Mouse (Mus musculus) neural tube, embryonic 13.5 days (tissue): Measurements from ENCODE around the gene Exoc4. TPM values are rescaled to one million over a fixed set of nuclear protein-coding genes. Genes with fewer than 3 reads are reported as not detected.

ENCODE experiments used
- ATAC-seq: fragments of 200-750 bp; cut with Nextera tagmentation; 2 replicates; pipeline ENCODE4 v1.8.0; 2017; ENCODE audit warnings: low read depth, mild to moderate bottlenecking, moderate TSS enrichment, moderate library complexity
- H3K27ac ChIP-seq: fragments of 300-500 bp; sonication (generic); replicated peaks from 2 replicates; pipeline ENCODE4 v1.5.1; 2015; ENCODE audit warnings: moderate library complexity, mild to moderate bottlenecking, inconsistent platforms
- H3K27me3 ChIP-seq: fragments of 300-500 bp; sonication (generic); 2 replicates; pipeline ENCODE4 v1.6.1; 2015; ENCODE audit warnings: mild to moderate bottlenecking, inconsistent platforms
- H3K36me3 ChIP-seq: fragments of 300-500 bp; sonication (generic); 2 replicates; pipeline ENCODE4 v1.6.1; 2015; ENCODE audit warnings: mild to moderate bottlenecking, inconsistent platforms
- H3K4me1 ChIP-seq: fragments of 300-500 bp; sonication (generic); replicated peaks from 2 replicates; pipeline ENCODE4 v1.6.1; 2015; ENCODE audit warnings: inconsistent platforms
- H3K4me2 ChIP-seq: fragments of 300-500 bp; sonication (generic); 2 replicates; pipeline ENCODE4 v1.6.1; 2015; ENCODE audit warnings: inconsistent platforms, mild to moderate bottlenecking, moderate library complexity
- H3K4me3 ChIP-seq: fragments of 300-500 bp; sonication (generic); 2 replicates; pipeline ENCODE4 v1.5.1; 2015; ENCODE audit warnings: mild to moderate bottlenecking, inconsistent platforms
- H3K9ac ChIP-seq: fragments of 300-500 bp; sonication (generic); 2 replicates; pipeline ENCODE4 v1.6.1; 2015; ENCODE audit warnings: moderate library complexity, mild to moderate bottlenecking, inconsistent platforms
- H3K9me3 ChIP-seq: fragments of 300-500 bp; sonication (generic); 2 replicates; pipeline ENCODE4 v1.6.1; 2016; ENCODE audit warnings: inconsistent platforms
- WGBS: fragments of 180-500 bp; shearing (Covaris S2); methylation state at CpG from one replicate; pipeline ENCODE4 v1.1.7; 2015; 5-methylcytosine and 5-hydroxymethylcytosine counted together
- polyA plus RNA-seq: library from polyadenylated mRNA; unstranded; fragments of >200 nt; fragmentation: Nextera tagmentation; extraction: Ambion mirVana; gene quantifications from 2 replicates; pipeline ENCODE4 v1.2.1, GENCODE M21; 2015

Exoc4 gene
- polyA plus RNA-seq, 1 experiment from 2014 or later, result 41.6 TPM

DNA sequence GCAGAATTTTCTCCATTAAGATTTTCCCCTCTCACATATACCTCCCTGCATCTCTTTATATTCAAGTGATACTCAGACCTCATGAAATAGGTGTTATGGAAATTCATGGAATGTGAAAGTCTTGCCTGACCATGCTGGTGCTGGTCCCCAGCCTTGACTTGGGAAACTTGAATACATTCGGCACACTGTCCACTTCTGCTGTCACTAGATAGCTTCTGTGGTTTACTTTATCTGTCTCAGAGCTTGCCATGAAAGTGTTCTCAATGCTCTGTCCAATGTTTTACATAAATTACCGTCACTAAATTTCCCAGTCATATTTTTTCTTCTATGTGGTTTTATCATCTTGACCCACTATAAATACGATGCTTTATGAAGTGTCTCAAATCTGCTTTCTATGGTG lies 552.4 kb downstream of the Exoc4 start:
- H3K9ac ChIP-seq, result no peak overlapping the region
- H3K9me3 ChIP-seq, result no peaks in the 10 kb centered on the region
- H3K4me1 ChIP-seq, result peaks cover 9% of the 10 kb centered on the region; the same call in 1 of the 2 replicates
- no peaks in the 10 kb centered on the region for H3K27me3 ChIP-seq
- no peak for ATAC-seq
- WGBS, result 91% methylated on average over 3 of the region's 3 CpGs
- H3K4me3 ChIP-seq, result no peak overlapping the region
- H3K27ac ChIP-seq, result no peak overlapping the region
- no peak overlapping the region for H3K4me2 ChIP-seq
- H3K36me3 ChIP-seq, result no peaks in the 10 kb centered on the region

DNA sequence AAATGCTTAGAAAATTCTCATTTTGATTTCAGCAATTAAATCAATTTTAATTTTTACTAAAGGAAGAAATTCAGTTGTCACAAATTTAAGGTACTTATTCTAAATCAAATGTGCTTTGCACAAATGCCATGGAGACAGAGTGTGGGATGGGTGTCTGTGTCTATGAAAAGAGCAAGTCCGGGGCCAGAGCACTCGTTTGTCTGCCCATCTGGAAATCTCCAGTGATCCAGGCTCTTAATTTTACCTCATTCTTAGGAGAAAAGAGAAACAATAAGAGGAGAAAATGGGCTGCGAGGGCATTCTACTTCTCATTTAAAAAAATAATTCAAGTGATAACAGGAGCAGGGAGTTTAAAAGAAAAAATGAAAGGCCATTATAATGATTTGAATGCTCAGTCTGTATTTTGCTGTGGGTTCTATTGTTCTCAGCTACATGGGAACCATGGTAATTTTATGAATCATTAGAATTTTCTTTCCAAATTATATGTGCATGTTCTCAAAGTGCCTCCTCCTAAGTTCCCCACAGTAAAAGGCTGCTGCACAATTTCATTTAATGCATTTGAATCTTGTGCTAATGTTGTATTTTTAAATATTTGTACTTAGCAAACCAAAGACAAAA lies 554.7 kb downstream of the Exoc4 start:
- Histone ChIP-seq H3K4me3 (no peak overlapping the region), H3K27me3 (no peaks in the 10 kb centered on the region), H3K9ac (no peak overlapping the region), H3K27ac (no peak overlapping the region), H3K9me3 (no peaks in the 10 kb centered on the region), H3K36me3 (no peaks in the 10 kb centered on the region), H3K4me1 (peaks cover 9% of the 10 kb centered on the region; the same call in 1 of the 2 replicates), H3K4me2 (no peak overlapping the region)
- 17% methylated on average over 3 of the region's 3 CpGs for WGBS
- no peak for ATAC-seq

DNA sequence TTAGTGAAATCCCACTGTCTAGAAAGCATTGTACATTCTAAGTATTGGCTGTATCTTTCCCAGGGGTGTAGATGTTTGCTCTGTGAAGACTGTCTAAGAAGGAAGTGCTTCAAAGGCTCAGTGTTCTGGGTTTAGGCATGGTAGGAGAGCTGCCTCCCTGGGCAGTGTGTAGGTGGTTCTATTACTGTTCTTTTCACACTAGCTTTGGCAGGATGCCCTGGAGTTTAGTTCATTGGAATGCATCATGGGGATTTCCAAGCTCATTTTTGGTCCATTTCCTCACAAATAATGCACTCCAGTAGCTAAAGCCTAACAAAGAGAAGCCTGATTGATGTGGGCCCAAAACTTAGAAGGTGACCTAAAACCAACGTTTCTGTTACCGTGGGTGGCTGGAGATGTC lies 555.9 kb downstream of the Exoc4 start:
- WGBS, result 61% methylated on average over 2 of the region's 2 CpGs
- no peak for ATAC-seq
- H3K27ac ChIP-seq, result no peak overlapping the region

DNA sequence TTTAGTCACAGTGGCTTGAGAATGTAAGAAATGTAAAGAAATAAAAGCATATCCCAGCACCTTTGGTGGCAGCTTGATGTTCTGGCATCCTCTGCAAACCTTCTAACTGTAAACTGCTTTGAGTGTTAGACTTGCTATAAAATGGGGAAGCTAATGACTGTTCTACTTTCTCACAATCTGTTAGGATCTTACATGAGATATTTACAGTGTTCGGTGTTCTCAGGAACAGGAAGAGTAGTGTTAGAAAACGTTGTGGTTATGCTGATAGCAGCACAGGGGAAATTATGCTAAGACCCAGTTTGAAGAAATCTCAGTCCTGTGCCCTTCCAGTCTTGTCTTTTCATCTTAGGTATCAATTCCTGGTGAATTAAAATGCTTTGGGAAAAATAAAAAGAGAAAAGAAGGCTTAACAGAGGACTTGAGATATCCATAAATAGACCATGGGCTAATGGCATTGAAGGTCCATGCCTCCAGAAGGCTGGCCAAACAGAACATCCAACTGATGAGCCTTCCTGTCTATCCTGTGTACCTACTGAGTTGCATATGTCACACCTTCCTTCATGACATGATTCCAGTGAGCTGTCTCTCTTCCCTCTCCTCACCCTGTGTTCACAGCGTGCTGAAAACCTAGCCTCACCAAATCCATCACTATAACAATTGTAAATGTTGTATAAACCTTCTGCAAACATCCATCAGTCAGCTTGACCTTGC lies 557.3 kb downstream of the Exoc4 start:
- no peak for ATAC-seq
- Histone ChIP-seq H3K4me3 (no peak overlapping the region), H3K36me3 (no peaks in the 10 kb centered on the region), H3K9me3 (no peaks in the 10 kb centered on the region), H3K27me3 (no peaks in the 10 kb centered on the region), H3K4me1 (peaks cover 9% of the 10 kb centered on the region; the same call in 1 of the 2 replicates), H3K9ac (no peak overlapping the region), H3K27ac (no peak overlapping the region), H3K4me2 (no peak overlapping the region)
- 85% methylated on average over 3 of the region's 3 CpGs for WGBS

More for the DNA sequence above, 555.9 kb downstream of the Exoc4 start:
- Histone ChIP-seq H3K9me3 (no peaks in the 10 kb centered on the region), H3K9ac (no peak overlapping the region), H3K36me3 (no peaks in the 10 kb centered on the region), H3K27me3 (no peaks in the 10 kb centered on the region), H3K4me2 (no peak overlapping the region), H3K4me1 (peaks cover 9% of the 10 kb centered on the region; the same call in 1 of the 2 replicates), H3K4me3 (no peak overlapping the region)

DNA sequence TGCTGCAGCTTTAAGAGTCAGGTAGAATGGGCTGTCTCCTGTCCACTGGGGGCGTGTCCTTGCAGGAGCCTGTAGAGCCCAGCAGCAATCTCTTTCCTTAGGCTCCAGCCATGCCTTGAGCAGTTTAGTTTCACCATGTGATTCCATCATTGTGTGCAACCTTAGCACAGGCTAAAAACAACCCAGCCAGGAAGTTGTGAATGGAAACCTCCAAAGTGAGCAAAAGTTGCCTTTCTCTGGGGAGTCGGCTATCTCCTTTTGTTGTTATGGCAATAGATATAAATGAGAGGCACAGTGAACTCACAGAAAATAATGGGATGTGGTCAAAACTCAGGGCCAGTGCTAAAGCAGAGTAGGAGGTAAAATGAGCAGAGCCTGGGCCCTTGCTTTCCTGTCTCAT lies 565.5 kb downstream of the Exoc4 start:
- H3K36me3 ChIP-seq, result no peaks in the 10 kb centered on the region
- WGBS, result 55% methylated on average over 2 of the region's 2 CpGs
- no peak overlapping the region for H3K4me3 ChIP-seq
- H3K27ac ChIP-seq, result no peak overlapping the region
- no peaks in the 10 kb centered on the region for H3K27me3 ChIP-seq
- H3K9me3 ChIP-seq, result no peaks in the 10 kb centered on the region
- H3K9ac ChIP-seq, result no peak overlapping the region
- H3K4me2 ChIP-seq, result no peak overlapping the region
- peaks cover 12% of the 10 kb centered on the region; the same call in 1 of the 2 replicates for H3K4me1 ChIP-seq
- ATAC-seq, result no peak

DNA sequence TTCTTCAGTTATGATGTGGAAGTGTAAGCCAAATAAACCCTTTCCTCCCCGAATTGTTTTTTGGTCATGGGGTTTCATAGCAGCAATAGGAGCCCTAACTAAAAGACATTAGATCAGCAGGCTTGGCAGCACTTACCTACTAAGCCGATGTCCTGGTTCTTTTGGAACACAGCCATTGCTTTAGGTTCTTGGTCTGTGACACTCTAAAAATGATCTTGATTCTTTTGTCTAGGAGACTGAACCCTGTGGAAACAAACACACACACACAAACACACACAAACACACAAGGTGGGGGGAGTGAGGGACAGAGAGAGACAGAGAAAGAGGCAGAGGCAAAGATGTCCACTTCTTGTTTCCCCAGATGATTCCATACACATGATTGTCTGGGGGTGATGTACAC lies 574.3 kb downstream of the Exoc4 start:
- 95% methylated on average over 2 of the region's 2 CpGs for WGBS
- no peak overlapping the region for H3K4me3 ChIP-seq

DNA sequence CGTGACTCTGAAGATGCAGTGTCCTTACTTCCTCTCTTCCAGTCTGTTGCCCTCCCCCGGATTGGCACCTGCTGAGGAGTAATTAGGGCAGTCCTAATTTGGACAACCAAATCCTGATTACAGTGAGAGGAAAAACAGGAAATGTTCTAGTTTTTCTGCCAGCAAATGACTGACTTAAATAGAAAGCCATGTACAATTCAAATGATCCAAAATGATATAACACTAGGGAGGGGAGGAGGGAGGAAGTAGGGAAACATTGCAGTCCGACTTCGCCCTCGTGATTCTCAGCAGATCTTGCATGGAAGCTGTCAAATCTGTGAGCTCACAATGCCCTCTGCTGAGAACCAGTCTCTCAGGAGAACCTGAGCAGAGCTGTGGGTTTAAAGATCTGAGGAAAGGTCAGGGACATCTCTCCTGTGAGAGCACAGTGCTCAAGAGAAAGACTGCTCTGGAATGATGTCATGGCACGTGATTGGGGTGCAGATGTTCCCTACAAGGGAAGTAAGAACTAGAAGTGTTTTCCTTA lies 575.0 kb downstream of the Exoc4 start:
- no peak overlapping the region for H3K4me3 ChIP-seq
- WGBS, result 73% methylated on average over 6 of the region's 6 CpGs
- H3K27me3 ChIP-seq, result no peaks in the 10 kb centered on the region
- H3K27ac ChIP-seq, result no peak overlapping the region
- H3K9ac ChIP-seq, result no peak overlapping the region
- no peaks in the 10 kb centered on the region for H3K9me3 ChIP-seq
- no peak for ATAC-seq
- no peaks in the 10 kb centered on the region for H3K36me3 ChIP-seq
- H3K4me2 ChIP-seq, result no peak overlapping the region
- H3K4me1 ChIP-seq, result peaks cover 9% of the 10 kb centered on the region; the same call in 1 of the 2 replicates

More for the DNA sequence above, 574.3 kb downstream of the Exoc4 start:
- H3K4me1 ChIP-seq, result peaks cover 9% of the 10 kb centered on the region; the same call in 1 of the 2 replicates
- no peak overlapping the region for H3K9ac ChIP-seq
- H3K27ac ChIP-seq, result no peak overlapping the region
- H3K27me3 ChIP-seq, result no peaks in the 10 kb centered on the region
- ATAC-seq, result no peak
- no peaks in the 10 kb centered on the region for H3K9me3 ChIP-seq
- H3K4me2 ChIP-seq, result no peak overlapping the region
- no peaks in the 10 kb centered on the region for H3K36me3 ChIP-seq

DNA sequence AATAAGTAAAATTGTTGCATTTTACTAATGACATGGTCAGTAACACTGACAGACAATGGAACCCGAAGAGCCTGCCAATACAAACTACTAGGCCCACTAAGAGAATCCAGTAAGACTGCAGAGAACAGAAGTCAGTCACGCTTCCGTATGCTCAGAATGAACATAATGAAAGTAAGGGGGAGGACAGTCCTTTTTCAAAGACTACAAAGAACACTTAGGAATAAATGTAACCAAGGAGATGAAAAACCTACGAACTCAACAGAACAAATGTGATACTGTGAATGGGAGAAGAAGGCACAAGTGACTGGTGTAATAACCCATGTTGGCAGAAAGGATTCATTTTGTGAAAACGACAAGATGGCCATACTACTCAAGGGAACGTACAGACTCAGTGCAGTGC lies 579.6 kb downstream of the Exoc4 start:
- peaks cover 14% of the 10 kb centered on the region for H3K4me1 ChIP-seq
- ATAC-seq, result no peak
- no peak overlapping the region for H3K9ac ChIP-seq
- H3K27ac ChIP-seq, result no peak overlapping the region
- no peak overlapping the region for H3K4me3 ChIP-seq
- H3K4me2 ChIP-seq, result no peak overlapping the region
- WGBS, result 37% methylated on average over 6 of the region's 6 CpGs
- no peaks in the 10 kb centered on the region for H3K9me3 ChIP-seq
- H3K36me3 ChIP-seq, result no peaks in the 10 kb centered on the region
- H3K27me3 ChIP-seq, result no peaks in the 10 kb centered on the region

DNA sequence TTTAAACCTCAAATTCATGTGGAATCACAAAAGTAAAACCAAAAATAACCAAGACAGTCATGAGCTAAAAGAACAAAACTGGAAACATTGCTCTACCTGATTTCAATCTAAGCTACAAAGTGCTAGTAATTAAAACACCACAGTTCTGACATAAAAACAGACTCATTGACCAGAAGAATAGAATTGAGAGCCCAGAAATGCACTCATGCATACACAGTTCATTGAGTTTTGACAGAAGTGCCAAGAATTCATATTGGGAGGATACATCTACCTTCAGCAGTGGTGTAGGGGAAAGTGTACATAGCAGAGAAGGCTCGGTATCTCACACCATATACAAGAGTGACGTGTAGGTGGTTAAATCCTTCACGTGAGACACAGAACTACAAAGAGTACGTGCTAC lies 580.4 kb downstream of the Exoc4 start:
- no peaks in the 10 kb centered on the region for H3K36me3 ChIP-seq
- H3K9ac ChIP-seq, result no peak overlapping the region
- H3K27ac ChIP-seq, result no peak overlapping the region
- no peaks in the 10 kb centered on the region for H3K27me3 ChIP-seq
- H3K4me1 ChIP-seq, result peaks cover 7% of the 10 kb centered on the region; the same call in 1 of the 2 replicates
- ATAC-seq, result no peak
- WGBS, result 99% methylated on average over 4 of the region's 4 CpGs
- H3K4me3 ChIP-seq, result no peak overlapping the region
- no peaks in the 10 kb centered on the region for H3K9me3 ChIP-seq
- no peak overlapping the region for H3K4me2 ChIP-seq

DNA sequence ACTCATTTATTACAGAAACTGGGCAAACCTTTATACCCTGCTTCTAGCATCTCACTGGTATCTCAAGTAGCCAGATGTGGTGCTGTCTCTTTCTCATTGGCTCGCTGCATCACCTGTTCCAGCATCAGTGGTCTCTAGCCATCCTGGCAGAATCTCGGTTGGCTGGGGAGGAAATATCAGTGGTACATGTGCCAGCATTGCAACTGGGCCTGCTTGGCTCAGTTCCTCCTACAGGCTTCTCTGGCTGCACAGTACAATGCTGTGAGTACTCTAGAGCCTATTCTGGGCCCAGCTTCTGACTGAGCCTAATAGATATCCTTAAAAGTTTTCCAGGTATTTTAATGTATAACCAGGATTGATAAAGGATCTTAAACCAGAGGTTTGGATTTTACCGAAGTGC lies 582.4 kb downstream of the Exoc4 start:
- H3K4me2 ChIP-seq, result no peak overlapping the region
- no peaks in the 10 kb centered on the region for H3K36me3 ChIP-seq
- ATAC-seq, result no peak
- H3K4me1 ChIP-seq, result peaks cover 7% of the 10 kb centered on the region; the same call in 1 of the 2 replicates
- no peak overlapping the region for H3K9ac ChIP-seq
- H3K9me3 ChIP-seq, result no peaks in the 10 kb centered on the region
- no peak overlapping the region for H3K27ac ChIP-seq
- no peaks in the 10 kb centered on the region for H3K27me3 ChIP-seq
- H3K4me3 ChIP-seq, result no peak overlapping the region
- 84% methylated on average over 3 of the region's 3 CpGs for WGBS

DNA sequence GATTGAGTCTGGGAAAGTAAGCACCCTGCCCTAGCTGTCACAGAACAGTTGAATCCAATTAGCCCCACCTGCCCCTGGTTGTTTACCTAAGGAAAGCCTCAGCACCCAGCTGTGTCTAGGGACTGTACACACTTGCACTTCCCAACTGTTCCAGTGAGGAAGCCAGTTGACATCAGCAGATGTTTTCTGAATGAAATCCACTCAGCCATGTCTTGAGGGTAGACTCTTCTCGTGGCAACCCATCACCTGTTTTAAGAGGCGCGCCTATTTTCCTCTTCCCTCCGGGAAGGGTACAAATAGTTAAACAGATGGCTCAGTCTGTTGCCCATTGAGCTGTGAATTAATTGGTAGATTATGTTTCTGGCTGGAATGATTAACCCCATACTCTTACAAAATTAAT lies 584.1 kb downstream of the Exoc4 start:
- Histone ChIP-seq H3K9me3 (no peaks in the 10 kb centered on the region), H3K9ac (no peak overlapping the region), H3K4me2 (no peak overlapping the region), H3K27ac (no peak overlapping the region), H3K4me1 (peaks cover 7% of the 10 kb centered on the region; the same call in 1 of the 2 replicates), H3K27me3 (no peaks in the 10 kb centered on the region), H3K36me3 (no peaks in the 10 kb centered on the region), H3K4me3 (no peak overlapping the region)
- peak; percentile 50; the same call in 1 of the 2 replicates for ATAC-seq
- 30% methylated on average over 4 of the region's 4 CpGs for WGBS

DNA sequence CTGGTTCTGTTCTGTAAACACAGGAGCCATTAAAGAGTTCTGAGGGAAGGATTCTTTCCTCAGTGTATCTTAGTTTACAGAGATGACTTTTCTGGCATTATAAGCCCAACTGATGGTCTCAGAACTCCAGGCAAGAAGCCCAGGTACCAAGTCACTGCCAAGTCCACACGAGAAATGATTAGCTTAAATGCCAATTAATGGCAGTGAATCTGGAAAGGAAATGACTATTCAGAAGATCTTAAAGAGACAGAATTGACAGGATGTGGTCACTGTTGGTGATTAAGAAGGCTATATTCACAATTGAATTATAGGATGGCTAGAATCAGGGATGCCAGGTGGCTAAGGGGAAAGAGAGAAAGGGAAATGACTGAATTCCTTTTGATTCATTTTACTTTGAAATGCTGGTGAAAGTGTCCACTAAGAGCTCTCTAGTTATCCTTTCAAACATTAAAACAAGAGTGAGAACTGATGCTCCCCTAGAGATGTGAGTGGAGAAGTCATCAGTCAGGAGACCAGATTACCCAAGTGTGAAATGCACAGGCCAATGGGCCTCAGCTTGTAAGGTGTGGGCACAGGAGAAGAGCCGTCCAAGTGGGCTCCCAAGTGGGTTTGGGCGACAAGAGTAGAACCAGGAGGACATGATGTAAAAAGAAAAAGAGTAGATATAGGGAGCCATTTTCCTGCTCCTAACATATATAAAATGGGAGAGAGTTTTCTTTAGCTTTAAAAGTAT lies 587.3 kb downstream of the Exoc4 start:
- H3K9ac ChIP-seq, result no peak overlapping the region
- no peak overlapping the region for H3K27ac ChIP-seq
- no peaks in the 10 kb centered on the region; the same call in 1 of the 2 replicates for H3K36me3 ChIP-seq
- ATAC-seq, result no peak
- H3K4me1 ChIP-seq, result peaks cover 7% of the 10 kb centered on the region; the same call in 1 of the 2 replicates
- H3K9me3 ChIP-seq, result no peaks in the 10 kb centered on the region
- no peak overlapping the region for H3K4me3 ChIP-seq
- H3K27me3 ChIP-seq, result no peaks in the 10 kb centered on the region
- H3K4me2 ChIP-seq, result no peak overlapping the region
- 83% methylated on average over 3 of the region's 3 CpGs for WGBS
